Mouse (Mus musculus): ENCODE data around the gene Gm45713.
"Not testable (repeated sequence)": the region's sequence is repeated elsewhere in the genome, so short reads cannot be mapped to it uniquely, and the experiment has no call there.

Gm45713 gene

DNA sequence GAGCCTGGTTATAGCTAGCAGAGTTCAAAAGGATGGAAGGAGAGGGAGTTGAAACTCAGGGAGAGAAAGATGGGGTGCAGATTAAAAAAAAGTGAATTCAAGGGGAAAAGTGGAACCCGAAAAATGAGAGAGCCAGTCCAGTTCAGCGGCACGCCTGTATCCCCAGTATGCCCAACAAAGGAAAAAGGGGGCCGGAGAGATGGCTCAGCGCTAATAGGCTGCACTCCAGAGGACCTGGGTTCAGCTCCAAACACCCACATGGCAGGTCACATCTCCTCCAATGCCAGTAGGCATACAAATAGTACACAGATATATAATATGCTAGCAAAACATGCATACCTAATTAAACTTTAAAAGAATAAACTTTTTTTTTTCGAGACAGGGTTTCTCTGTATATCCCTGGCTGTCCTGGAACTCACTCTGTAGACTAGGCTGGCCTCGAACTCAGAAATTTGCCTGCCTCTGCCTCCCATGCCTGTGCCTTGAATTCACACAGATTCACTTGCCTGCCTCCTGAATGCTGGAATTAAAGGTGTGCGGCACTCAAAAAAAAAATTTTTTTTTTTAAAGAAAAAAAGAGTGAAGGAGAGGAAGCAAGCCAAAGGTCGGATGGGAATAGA lies 27.1 kb upstream of the Gm45713 start:
- no peak for DNase-seq (ENCODE audit: low spot score)

DNA sequence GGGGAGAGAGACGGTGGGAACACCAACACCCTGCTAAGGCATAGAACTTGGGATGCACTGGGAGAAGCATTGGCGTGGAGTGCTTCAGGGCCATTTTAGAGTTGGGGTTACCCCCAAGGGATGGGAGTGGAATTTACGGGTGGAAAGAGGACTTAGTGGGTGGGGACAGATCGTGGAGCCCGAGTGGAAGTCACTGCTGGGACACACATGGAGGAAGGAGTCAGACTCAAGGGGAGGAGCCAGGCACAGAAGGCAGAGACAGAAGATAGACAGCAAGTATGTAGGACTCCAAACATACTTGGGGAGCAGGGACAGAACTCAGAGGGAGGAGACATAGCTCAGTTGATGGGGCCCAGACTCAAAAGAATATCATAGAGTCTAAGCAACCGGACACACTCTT lies 26.5 kb upstream of the Gm45713 start:
- no peak for DNase-seq (ENCODE audit: low spot score)

DNA sequence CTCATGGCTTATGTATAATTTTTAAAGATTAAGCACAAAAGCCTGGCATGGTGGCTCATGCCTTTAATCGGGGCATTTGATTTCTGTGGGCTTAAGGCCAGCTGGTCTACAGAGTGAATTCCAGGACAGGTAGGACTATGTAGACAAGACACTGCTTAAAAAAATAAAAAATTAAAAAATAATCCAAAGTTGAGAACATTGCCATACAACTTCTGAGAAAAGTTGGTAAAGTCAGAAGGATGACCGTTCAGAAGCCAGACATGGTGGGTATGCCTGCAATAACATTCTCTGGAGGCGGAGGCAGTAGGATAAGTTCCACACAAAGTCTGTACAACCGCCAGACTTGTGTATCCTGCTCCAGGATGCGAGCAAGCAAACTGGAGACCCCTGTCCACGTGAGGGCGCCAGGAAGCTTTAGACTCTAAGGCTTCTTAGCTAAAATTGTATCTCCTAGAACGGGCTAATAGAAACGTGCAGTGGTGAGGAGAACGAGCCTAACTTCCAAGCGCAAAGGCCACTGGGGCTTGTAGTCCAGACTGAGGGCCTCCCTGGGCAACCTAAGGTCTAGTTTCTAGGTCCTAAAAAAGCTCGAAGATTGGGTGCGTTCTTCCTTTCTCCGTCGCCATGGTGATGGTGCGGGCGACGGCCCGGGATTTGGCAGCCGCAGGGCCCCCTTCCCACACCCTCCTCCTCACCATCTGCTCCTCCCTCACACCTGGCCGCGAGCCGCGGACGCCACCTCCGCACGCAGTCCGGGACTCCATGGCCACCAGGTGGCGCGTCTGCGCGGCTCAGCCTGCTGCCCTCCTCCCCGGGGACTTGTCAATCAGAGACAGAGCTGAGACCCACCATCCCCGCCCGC lies 25.8 kb upstream of the Gm45713 start:
- peak; percentile 87 for DNase-seq (ENCODE audit: low spot score)

DNA sequence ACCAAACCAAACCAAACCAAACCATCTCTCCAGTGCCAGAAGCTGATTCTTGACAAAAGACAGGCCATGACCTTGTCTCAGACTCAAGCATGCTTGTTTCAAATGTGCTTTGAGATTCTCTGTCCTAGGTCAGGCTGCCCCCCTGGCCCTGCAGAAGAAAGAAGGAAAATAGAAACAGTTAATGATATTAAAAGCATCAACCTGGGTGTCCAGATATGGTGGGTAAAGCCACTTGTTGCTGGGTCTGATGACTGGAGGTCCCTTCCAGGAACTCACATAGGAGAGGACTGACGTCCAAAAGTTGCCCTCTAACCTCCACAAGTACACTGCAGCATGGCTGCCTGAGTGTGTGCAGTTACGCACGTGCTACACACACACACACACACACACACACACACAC lies 24.8 kb upstream of the Gm45713 start:
- DNase-seq (ENCODE audit: low spot score), result no peak

DNA sequence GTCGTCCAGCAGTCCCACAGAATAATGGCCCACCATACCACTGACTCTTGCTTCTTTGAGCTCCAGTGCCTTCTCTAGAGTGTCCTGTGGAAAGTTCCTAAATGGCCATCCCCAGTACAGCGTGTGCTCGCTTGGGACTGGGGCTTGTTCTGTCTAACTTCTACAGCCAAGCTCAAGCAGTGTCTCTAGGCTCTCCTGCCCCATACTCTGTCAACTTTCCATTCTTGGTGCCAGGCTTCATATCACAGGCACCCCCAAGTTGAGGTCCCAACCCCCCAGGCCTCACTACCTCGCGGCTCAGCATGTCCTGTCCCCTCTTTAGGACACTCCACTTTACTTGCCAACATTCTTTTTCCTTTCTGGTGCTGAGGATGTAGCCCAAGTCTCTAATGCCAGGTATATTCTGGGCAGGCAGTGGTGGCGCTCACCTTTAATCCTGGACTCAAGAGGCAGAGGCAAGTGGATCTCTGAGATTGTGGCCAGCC lies 24.3 kb upstream of the Gm45713 start:
- DNase-seq (ENCODE audit: low spot score), result no peak

DNA sequence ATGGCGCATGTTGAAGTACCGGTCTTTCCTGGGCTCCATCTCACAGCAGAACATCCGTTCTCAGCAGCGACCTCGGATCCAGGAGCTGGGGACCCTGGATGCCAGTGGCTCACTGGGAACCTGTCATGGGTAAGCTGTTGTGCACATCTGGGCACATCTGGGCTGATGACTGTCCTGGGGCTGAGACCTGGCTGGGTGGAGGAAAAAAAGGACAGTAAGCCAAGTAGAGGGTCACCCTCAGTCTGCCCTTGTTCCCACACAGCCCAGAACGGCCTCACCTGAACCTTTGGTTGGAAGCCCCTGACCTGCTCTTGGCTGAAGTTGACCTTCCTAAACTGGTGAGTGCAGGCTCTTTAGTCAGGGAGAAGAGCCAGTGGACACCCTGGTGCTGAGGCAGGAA lies 23.0 kb upstream of the Gm45713 start:
- no peak for DNase-seq (ENCODE audit: low spot score)

DNA sequence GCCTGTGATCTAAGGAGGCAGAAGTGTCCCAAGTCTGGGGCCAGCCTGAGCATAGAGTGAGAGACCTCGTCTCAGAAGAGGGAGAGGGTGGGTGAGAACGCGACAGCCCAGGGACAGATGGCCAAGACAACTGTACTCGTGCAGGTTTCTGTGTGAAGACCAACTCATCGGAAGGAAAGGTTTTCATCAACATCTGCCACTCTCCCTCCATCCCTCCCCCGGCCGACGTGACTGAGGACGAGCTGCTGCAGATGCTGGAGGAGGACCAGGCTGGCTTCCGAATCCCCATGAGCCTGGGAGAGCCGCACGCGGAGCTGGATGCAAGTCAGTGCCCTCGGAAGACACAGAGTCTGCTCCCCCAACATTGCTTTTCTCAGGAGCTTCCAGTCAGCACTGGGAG lies 21.4 kb upstream of the Gm45713 start:
- no peak for DNase-seq (ENCODE audit: low spot score)

DNA sequence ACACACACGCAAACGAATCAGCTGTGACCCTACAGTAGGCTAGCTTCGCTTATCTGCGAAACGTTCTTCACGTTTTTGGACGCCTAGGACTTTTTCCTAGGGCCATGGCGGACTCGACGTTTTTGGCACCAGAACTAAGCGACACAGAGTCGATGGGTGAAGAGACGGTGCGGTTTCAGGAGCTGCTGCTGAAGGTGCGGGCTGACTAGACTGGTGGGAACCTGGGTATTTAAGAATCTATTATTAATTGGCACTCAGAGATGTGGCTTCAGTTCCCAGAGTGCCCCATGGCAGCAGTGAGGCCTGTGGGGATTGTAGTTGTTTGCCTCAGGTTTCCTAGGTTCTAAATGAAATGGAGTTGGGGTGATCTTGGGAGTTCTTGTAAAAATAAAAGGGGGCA lies 20.2 kb upstream of the Gm45713 start:
- no peak for DNase-seq (ENCODE audit: low spot score)

DNA sequence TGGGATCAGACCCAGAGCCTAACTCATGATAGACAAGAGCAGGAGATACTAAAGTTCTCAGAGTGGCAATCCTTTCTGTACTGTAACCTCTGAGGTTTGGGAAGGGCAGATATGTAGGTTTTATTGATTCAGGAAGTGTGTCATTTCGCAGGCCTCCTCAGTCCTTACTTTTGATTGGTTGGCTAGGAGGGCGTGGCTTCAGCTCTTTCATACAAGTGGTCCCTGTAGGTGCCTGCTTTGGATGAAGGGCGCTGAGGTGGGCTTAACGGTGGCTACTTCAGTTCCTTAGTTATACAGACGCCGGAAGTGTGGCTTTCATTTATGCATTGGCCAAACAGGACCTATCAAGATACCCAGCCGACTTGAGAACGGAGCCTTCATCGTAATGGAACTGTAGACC lies 19.6 kb upstream of the Gm45713 start:
- DNase-seq (ENCODE audit: low spot score), result no peak

DNA sequence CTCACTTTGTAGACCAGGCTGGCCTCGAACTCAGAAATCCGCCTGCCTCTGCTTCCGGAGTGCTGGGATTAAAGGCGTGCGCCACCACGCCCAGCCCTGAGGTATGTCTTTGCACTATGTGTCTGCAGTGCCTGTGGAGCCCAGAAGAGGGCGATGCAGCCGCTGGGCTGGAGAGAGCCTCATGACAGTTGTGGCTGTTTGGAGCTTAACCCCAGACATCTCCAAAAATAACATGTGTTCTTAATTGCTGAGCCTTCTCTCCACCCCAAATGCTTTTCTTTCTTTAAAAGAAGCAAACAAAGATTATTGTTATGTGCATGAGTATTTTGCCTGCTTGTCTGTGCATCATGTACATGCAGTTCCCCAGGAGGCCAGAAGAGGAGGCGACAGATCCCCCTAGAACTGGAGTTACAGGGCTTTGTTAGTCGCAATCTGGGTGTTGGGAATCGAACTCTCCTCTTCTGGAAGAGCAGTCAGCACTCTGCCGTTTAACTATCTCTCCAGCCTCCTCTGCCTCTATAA lies 19.0 kb upstream of the Gm45713 start:
- DNase-seq (ENCODE audit: low spot score), result no peak

DNA sequence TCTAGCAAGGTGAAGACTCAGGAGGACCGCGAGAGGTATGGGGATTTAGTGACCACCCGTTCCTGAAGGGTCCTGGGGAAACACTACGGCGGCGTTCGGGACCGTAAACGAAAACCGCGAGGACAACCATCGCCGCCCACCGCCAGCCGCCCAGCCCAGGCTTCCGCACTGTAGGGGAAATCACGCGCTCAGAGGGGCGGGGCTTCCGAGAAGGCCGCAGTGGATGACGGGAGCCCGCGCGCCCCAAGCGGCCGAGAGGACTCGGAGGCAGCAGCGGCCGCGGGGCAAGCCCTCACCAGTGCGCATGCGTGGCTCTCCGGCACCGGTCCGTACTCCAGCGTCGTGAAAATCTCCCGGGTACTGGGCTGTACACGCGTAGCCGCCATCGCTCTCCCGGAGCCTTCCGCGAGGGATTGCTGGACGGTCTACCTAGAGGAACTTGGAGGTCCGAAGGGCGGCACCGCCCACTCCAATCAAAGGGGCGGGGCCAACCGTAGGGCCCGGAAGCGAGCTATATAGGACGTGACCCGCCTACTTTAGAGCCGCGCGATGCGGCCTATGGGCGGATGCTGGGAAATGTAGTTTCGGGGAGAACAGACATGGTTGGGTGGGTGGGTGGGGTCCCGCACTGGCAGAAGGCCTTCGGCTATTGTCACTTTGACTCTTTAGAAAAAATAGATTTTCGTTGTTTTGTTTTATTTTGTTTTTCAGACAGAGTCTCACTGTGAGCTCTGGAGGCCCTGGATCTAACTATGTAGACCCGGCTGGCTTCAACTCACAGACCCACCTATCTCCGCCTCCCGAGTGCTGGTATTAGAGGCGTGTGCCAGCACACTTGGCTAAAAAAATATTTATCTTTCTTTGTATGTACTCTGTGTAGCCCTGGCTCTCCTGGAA lies 18.3 kb upstream of the Gm45713 start, which contains the start of the genes Pih1d1 and Aldh16a1:
Gene Pih1d1, plus strand, starts transcription at position 208 of the 897 bp plus-strand sequence.
Gene Aldh16a1, minus strand, starts transcription at position 489 of the 897 bp plus-strand sequence.
- peak; percentile 96 for DNase-seq (ENCODE audit: low spot score)

DNA sequence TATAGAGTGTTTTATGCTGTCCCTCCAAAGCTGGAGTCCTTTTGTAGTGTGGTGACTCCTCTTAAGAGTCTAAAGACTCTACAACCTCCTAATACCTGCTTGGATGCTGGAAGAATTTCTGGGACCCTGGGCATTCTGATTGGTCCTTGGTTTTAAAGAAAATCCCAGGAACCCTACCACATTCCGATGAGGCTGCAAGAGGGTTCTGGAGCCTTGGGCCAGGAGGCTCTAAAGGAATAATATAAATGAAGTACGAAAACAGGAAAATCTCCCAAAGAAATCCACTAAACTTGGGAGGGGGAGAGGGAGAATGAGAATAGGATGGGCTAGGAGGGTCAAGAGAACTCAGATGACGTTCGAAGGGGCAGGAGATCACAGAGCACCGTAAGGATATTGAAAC lies 17.6 kb upstream of the Gm45713 start:
- no peak for DNase-seq (ENCODE audit: low spot score)

DNA sequence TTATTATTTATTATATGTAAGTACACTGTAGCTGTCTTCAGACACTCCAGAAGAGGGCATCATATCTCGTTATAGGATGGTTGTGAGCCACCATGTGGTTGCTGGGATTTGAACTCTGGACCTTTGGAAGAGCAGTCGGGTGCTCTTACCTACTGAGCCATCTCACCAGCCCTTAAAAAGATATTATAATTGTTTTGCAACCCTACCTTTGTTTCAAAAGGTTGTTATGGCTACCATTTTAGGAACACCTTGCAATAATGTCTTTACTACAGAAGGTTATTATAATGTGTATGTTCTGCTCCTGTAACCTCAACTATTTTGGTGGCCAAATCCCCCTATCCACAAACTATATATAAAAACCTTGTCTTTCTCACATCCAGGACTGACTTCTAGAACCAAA lies 17.0 kb upstream of the Gm45713 start:
- DNase-seq (ENCODE audit: low spot score), result not testable (repeated sequence)

DNA sequence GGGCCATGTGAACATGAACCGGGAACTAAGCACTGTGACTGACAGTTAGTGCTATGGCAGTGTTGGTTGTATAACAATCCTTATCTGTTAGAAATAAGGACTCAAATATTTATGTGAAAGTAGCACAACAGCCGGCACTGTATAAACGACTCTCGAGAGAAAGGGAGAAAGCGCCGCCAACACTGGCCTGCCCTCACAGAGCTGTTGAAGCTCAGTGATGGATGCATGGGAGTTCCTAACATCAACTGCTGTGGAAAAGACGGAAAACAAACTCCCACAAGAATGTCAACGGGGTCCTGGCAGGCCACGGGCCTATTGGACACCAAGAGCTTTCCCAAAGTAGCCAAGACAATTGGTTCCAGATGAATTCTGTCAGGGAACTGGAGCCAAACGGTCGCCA lies 15.3 kb upstream of the Gm45713 start:
- peak; percentile 77 for DNase-seq (ENCODE audit: low spot score)

DNA sequence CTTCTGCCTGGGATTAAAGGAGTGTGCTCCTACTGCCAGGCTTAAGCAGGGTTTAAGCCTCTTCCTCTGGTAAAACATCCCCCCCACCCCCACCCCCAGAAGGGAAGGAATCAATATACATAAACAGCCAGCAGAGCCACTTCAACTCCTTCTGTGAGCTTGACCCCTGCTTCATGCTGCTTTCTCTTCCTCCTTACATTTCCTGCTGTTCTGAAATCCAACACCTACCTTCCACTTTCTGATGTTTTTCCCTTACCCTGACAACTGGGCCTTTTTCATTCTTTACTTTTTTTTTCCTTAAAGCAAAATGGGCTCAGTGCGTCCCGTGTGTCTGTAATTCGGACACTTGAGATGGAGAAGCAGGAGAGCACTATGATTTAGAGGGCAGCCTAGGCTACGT lies 14.3 kb upstream of the Gm45713 start:
- DNase-seq (ENCODE audit: low spot score), result no peak

DNA sequence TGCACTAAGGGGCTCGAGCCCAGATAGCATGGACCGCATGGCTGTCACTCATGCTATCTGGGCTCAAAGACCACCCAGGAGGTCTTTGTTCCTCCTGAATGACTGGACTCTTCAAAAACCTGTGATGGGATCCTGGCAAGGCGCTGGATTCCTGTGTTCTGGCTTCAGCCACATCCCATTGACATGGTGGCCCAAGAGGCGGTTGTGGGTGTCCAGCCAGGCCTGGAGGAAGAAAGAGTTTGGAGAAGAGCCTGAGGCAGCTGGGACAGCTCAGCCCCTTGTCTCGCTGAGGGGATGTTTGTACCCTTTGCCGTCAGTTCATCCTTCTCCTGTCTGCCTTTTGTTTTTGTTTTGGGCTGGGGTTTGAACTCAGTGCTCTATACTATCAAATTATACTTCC lies 13.5 kb upstream of the Gm45713 start:
- DNase-seq (ENCODE audit: low spot score), result peak; percentile 53

DNA sequence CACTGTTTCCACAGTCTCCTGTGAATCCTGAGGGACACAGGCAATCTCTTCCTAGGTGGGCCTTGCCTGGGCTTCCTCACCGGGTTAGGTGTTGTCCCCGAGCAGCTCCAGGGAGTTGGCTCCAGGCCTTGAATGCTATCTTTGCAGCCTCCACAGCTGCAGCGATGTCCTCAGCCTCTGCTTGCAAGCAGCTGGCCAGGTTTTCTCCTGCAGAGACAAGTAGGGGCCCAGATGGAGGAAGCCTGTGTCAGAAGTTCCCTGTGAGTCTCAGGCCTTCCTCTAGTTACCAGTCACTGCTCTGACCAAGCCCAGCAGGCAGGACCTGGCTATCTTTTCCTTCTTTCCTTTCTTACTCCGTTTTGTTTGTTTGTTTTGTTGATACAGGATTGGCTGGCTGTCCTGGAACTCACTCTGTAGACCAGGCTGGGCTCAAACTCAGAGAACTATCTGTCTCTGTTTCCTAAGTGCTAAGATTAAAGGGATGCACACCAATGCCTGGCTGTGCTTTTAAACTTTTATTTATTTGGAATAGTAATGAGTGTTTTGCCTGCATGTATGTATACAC lies 12.6 kb upstream of the Gm45713 start:
- no peak for DNase-seq (ENCODE audit: low spot score)

DNA sequence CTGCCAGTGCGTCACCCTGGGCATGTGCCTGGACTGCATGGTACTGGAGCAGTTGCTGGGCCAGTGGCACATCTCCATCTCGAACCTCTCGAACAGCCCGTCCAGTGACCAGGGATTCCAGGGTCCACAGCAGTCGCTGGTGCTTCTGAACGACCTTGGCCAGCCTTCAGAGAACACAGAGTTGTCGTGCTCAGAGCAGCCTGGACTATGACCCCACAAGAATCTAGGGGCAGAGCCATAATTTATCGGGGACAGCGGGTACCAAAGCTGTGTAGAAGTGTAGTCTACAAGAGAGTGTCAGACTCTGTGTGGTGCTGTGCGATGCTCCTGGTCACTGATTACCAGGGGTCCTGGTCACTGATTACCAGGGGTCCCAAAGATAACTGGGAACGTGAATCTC lies 11.9 kb upstream of the Gm45713 start:
- no peak for DNase-seq (ENCODE audit: low spot score)

DNA sequence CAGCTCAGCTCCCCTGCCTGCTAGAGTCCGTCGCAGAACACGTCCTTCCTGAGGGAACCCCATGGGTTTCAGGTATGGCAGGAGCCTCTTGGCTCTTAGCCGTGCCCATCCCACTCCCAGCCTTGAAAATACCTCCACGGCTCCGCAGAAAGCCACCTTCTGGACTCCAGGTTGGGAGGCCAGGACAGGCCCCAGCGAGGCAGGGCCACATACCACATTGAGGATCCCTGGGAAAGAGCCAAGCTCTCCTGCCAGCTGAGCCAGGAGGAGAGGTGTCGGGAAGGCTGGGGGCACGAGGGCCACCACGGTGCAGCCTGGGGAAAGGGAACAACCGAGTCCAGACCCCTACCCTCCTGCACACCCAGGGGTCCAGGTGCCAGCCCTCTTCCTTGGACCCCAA lies 11.2 kb upstream of the Gm45713 start:
- DNase-seq (ENCODE audit: low spot score), result no peak

DNA sequence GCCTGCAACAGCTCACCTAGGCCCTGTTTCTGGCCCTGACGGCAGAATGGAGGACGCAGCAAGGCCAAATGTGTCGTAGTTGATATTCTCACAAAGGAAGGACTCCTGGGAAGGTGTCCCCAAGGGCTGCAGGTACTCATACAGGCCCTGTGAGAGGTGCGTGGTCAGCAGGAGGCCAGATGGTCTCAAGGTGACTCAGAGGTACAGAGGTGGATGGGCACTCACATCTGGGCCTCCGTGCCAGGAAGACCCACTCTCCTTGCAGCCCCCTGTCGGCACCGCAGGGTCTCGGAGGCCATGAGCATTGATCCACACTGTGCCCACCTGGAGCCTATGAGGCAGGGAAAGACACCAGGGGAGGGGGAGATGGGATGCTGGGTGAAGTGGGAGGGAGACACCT lies 9.4 kb upstream of the Gm45713 start:
- DNase-seq (ENCODE audit: low spot score), result no peak

DNA sequence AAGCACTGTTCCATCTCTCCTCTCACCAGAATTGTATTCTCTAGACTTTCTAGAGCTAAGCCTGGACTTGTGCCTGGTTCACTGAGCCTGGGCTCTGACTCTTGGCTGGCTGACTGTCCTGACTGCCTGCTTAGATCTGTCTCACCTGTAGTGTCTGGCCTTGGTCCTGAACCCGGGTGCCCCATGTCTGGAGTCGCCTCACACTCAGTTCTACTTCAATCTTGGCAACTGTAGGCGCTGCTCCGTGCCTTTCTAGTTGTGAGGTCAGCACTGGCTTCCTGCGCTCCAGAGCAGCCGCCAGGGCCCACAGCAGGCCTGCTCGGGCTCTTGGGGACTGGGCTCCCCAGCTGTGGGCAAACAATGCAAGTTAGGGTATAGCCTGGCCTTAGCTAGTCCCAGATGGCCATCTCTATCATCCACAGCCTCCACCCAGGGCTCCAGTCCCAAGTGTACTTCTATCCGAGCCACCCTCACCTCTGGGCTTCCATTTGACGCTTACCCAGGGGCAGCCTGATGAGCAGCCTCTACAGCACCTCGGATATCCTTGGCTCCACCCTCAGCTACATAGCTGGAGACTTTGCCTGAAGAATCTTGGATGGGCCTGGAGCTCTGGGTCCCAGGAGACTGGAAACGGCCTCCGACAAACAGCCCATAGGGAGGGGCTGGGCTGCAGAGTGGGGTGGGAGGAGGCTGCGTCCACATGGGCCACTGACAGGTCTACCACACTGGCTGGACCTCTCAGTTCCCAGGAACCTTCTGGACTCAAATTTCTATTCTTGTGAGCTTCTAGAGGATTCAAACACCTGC lies 8.5 kb upstream of the Gm45713 start:
- peak; percentile 45 for DNase-seq (ENCODE audit: low spot score)
